Mouse (Mus musculus) hindbrain, embryonic 12.5 days (tissue): ENCODE measurements around the gene Rpl12. TPM values are rescaled to one million over a fixed set of nuclear protein-coding genes. Genes with fewer than 3 reads are reported as not detected.
A peak's percentile ranks its signal among the peaks of the same experiment; 100 is the strongest.

Source experiments
- ATAC-seq: fragments of 200-750 bp; cut with Nextera tagmentation; 2 replicates; pipeline ENCODE4 v1.8.0; 2017; ENCODE audit warnings: moderate TSS enrichment; ENCODE audit not compliant: low FRiP score
- H3K27ac ChIP-seq: fragments of 300-500 bp; sonication (generic); 2 replicates; pipeline ENCODE4 v1.5.1; 2016; ENCODE audit warnings: mild to moderate bottlenecking
- H3K27me3 ChIP-seq: fragments of 300-500 bp; sonication (generic); 2 replicates; pipeline ENCODE4 v1.6.1; 2016; ENCODE audit warnings: mild to moderate bottlenecking
- H3K36me3 ChIP-seq: fragments of 300-500 bp; sonication (generic); 2 replicates; pipeline ENCODE4 v1.6.1; 2016; ENCODE audit warnings: mild to moderate bottlenecking
- H3K4me1 ChIP-seq: fragments of 300-500 bp; sonication (generic); 2 replicates; pipeline ENCODE4 v1.6.1; 2016
- H3K4me2 ChIP-seq: fragments of 300-500 bp; sonication (generic); replicated peaks from 2 replicates; pipeline ENCODE4 v1.6.1; 2016; ENCODE audit warnings: mild to moderate bottlenecking
- H3K4me3 ChIP-seq: fragments of 300-500 bp; sonication (generic); 2 replicates; pipeline ENCODE4 v1.5.1; 2016; ENCODE audit warnings: mild to moderate bottlenecking
- H3K9ac ChIP-seq: fragments of 300-500 bp; sonication (generic); 2 replicates; pipeline ENCODE4 v1.6.1; 2016; ENCODE audit warnings: mild to moderate bottlenecking, moderate library complexity
- H3K9me3 ChIP-seq: fragments of 300-500 bp; sonication (generic); replicated peaks from 2 replicates; pipeline ENCODE4 v1.6.1; 2016; ENCODE audit warnings: mild to moderate bottlenecking
- WGBS: fragments of 180-500 bp; shearing (Covaris S2); methylation state at CpG from one replicate; pipeline ENCODE4 v1.1.7; 2016; 5-methylcytosine and 5-hydroxymethylcytosine counted together
- polyA plus RNA-seq: library from polyadenylated mRNA; unstranded; fragments of >200 nt; fragmentation: Nextera tagmentation; extraction: Ambion mirVana; gene quantifications from 2 replicates; pipeline ENCODE4 v1.2.1, GENCODE M21; 2016

The Rpl12 gene
- polyA plus RNA-seq, 1 experiment from 2014 or later, result 114 TPM

- no peak overlapping the region for H3K4me3 ChIP-seq
- no peak overlapping the region for H3K27ac ChIP-seq
- H3K4me1 ChIP-seq, result peaks cover 12% of the 10 kb centered on the region
- ATAC-seq, result no peak
- 61% methylated on average over 8 of the region's 8 CpGs for WGBS
- peaks cover 55% of the 10 kb centered on the region for H3K36me3 ChIP-seq
- H3K27me3 ChIP-seq, result no peaks in the 10 kb centered on the region
- H3K4me2 ChIP-seq, result no peak overlapping the region
- H3K9me3 ChIP-seq, result no peaks in the 10 kb centered on the region
- no peak overlapping the region for H3K9ac ChIP-seq
Measured at GRCm38 (mm10) chr2:32957344-32957743, 4.0 kb upstream of the Rpl12 start.

- Histone ChIP-seq H3K36me3 (peaks cover 51% of the 10 kb centered on the region), H3K4me3 (no peak overlapping the region), H3K4me2 (peak overlapping the region; percentile 73), H3K9ac (peak overlapping the region; percentile 93; the same call in 1 of the 2 replicates), H3K9me3 (no peaks in the 10 kb centered on the region), H3K27ac (no peak overlapping the region), H3K4me1 (peaks cover 29% of the 10 kb centered on the region), H3K27me3 (no peaks in the 10 kb centered on the region)
- WGBS, result 86% methylated on average over 4 of the region's 4 CpGs
- no peak for ATAC-seq
Measured at GRCm38 (mm10) chr2:32960273-32960672, 1.1 kb upstream of the Rpl12 start.

DNA sequence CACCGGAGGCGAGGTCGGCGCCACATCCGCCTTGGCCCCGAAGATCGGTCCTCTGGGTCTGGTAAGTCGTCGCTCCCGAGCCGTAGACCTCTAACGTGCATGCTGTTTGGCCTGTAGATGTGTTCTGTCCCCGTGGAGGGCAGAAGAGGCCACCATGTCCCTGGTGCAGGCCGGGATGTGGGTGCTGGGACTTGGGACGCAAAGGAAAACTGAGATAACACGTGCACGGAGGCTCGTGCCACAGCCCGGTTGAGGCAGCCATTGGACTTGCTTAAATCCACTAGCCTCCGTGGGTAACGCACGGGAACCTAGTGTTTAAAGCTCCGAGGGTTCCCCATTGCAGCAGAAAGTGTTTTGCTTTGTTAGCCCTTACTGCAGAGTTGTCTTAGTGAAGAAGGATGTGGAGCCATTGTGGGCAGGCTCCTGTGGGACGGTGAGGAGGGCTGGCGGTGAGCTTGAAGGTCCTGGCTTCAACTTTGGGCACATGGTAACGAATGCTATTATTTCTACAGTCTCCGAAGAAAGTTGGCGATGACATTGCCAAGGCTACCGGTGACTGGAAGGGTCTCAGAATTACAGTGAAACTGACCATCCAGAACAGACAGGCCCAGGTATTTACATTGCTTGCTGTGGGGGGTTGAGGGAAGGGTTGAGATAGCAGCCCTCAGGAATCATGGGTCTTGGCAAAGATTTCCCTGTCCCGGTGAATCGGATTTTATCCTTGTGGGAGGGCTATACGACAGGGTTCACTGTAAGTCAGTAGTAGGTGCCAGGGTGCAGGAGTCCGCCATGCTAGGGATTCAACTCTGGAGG, 909 bp downstream of the Rpl12 start:
- H3K9me3 ChIP-seq, result no peaks in the 10 kb centered on the region
- peak overlapping the region; percentile 76 for H3K4me3 ChIP-seq
- H3K9ac ChIP-seq, result peak overlapping the region; percentile 93
- ATAC-seq, result no peak
- peak overlapping the region; percentile 72 for H3K27ac ChIP-seq
- H3K4me1 ChIP-seq, result peaks cover 37% of the 10 kb centered on the region
- WGBS, result 1% methylated on average over 33 of the region's 33 CpGs
- peaks cover 33% of the 10 kb centered on the region for H3K36me3 ChIP-seq
- H3K4me2 ChIP-seq, result peak overlapping the region; percentile 73
- H3K27me3 ChIP-seq, result no peaks in the 10 kb centered on the region

DNA sequence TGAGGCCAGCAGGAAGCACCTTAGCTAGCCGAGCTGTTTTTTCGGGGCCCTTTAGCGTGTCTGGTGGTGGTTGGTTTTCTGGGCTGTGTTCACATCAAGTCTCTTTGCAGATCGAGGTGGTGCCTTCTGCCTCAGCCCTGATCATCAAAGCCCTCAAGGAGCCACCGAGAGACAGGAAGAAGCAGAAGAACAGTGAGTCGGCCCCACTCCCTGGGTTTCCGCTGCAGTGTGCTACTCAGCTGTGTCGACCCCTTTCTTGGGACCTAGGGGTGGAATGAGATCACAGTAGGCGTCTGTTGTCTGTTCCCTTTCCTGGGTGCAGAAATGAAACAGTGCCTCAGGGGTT, 1.5 kb downstream of the Rpl12 start:
- Histone ChIP-seq H3K27me3 (no peaks in the 10 kb centered on the region), H3K36me3 (peaks cover 27% of the 10 kb centered on the region), H3K9me3 (no peaks in the 10 kb centered on the region), H3K9ac (peak overlapping the region; percentile 93), H3K4me1 (peaks cover 42% of the 10 kb centered on the region), H3K4me3 (peak overlapping the region; percentile 76), H3K4me2 (peak overlapping the region; percentile 73), H3K27ac (peak overlapping the region; percentile 72)
- WGBS, result 6% methylated on average over 9 of the region's 9 CpGs
- no peak for ATAC-seq

GRCm38 (mm10) chr2:32963544-32963943, 2.2 kb downstream of the Rpl12 start:
- H3K9ac ChIP-seq, result no peak overlapping the region
- no peaks in the 10 kb centered on the region for H3K27me3 ChIP-seq
- H3K4me3 ChIP-seq, result no peak overlapping the region
- no peak for ATAC-seq
- 69% methylated on average over 4 of the region's 4 CpGs for WGBS
- H3K4me2 ChIP-seq, result peak overlapping the region; percentile 73
- H3K9me3 ChIP-seq, result no peaks in the 10 kb centered on the region
- no peak overlapping the region for H3K27ac ChIP-seq
- peaks cover 44% of the 10 kb centered on the region for H3K4me1 ChIP-seq
- peaks cover 20% of the 10 kb centered on the region for H3K36me3 ChIP-seq

- Histone ChIP-seq H3K36me3 (peaks cover 20% of the 10 kb centered on the region), H3K27me3 (no peaks in the 10 kb centered on the region), H3K4me1 (peaks cover 44% of the 10 kb centered on the region), H3K27ac (no peak overlapping the region), H3K9ac (no peak overlapping the region), H3K4me3 (no peak overlapping the region), H3K4me2 (no peak overlapping the region), H3K9me3 (no peaks in the 10 kb centered on the region)
- ATAC-seq, result no peak
- 91% methylated on average over 1 of the region's 1 CpGs for WGBS
Measured at GRCm38 (mm10) chr2:32963981-32964380, 2.6 kb downstream of the Rpl12 start.

- Histone ChIP-seq H3K9me3 (no peaks in the 10 kb centered on the region), H3K4me2 (no peak overlapping the region), H3K36me3 (peaks cover 20% of the 10 kb centered on the region), H3K4me1 (peaks cover 40% of the 10 kb centered on the region), H3K9ac (no peak overlapping the region), H3K4me3 (no peak overlapping the region), H3K27ac (no peak overlapping the region), H3K27me3 (no peaks in the 10 kb centered on the region)
- 26% methylated on average over 10 of the region's 10 CpGs for WGBS
- ATAC-seq, result no peak
Measured at GRCm38 (mm10) chr2:32964659-32965457, 3.5 kb downstream of the Rpl12 start.

- Histone ChIP-seq H3K4me2 (peak overlapping the region; percentile 91; the same call in 1 of the 2 replicates), H3K27me3 (no peaks in the 10 kb centered on the region), H3K36me3 (peaks cover 20% of the 10 kb centered on the region), H3K4me1 (peaks cover 38% of the 10 kb centered on the region), H3K9ac (no peak overlapping the region), H3K9me3 (no peaks in the 10 kb centered on the region), H3K27ac (no peak overlapping the region), H3K4me3 (no peak overlapping the region)
- 15% methylated on average over 7 of the region's 7 CpGs for WGBS
- no peak for ATAC-seq
Measured at GRCm38 (mm10) chr2:32965511-32966183, 4.3 kb downstream of the Rpl12 start.

- Histone ChIP-seq H3K36me3 (peaks cover 20% of the 10 kb centered on the region), H3K27me3 (no peaks in the 10 kb centered on the region), H3K4me2 (peak overlapping the region; percentile 91), H3K9ac (peak overlapping the region; percentile 73), H3K4me1 (peaks cover 35% of the 10 kb centered on the region), H3K4me3 (peak overlapping the region; percentile 58), H3K27ac (peak overlapping the region; percentile 92), H3K9me3 (no peaks in the 10 kb centered on the region)
- no peak; the same call in 1 of the 2 replicates for ATAC-seq
- WGBS, result 10% methylated on average over 13 of the region's 13 CpGs
Measured at GRCm38 (mm10) chr2:32966184-32966688, 4.9 kb downstream of the Rpl12 start.

DNA sequence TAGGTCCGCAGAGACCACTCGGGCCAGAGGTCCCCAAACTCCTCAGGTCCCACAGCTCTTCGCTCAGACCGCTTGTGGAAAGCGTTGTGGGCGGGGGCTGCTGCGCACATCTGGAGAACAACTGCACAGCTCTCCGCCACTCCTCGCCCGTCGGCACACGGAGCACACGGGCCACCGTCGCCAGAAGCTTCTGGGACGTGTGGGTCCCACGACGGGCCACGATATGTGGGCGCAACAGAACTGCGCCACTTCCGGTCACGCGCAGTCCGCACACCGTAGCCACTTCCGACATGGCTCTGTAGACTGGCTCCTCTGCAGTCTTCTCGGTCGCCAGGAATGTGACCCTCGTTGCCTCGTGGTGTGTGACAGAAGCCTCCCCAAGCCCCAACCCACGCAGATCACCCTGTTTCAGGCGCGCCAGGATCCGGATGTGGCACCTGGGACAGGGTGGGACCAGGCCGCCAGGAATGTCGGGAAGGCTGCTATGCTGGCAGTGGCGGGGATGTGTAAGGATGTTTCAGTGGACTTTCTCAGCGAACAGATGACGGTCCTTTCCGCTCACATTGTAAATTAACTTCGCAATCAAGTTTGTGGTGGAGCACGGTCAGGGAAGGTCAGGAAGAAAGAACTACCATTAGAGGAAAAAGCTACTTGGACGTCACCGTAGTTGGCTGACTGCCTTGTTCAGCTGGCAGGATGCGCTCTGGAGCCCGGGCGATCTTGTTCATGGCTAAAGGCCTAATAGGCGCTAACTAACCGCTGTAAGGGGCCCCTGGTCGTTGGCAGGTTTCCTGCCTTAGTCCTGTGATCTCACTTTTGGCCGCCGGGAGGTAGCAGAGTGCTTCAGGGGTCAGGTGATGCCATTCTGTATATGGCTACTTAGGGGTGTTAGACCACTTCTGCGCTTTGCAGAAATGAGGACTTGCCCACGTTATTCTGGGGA, 5.6 kb downstream of the Rpl12 start:
- Histone ChIP-seq H3K9me3 (no peaks in the 10 kb centered on the region), H3K4me3 (peak overlapping the region; percentile 58), H3K4me2 (peak overlapping the region; percentile 91), H3K9ac (peak overlapping the region; percentile 73), H3K36me3 (peaks cover 20% of the 10 kb centered on the region), H3K27me3 (no peaks in the 10 kb centered on the region), H3K4me1 (peaks cover 36% of the 10 kb centered on the region), H3K27ac (peak overlapping the region; percentile 92)
- peak; percentile 88 for ATAC-seq
- WGBS, result 1% methylated on average over 55 of the region's 55 CpGs

GRCm38 (mm10) chr2:32968024-32968614, 6.8 kb downstream of the Rpl12 start:
- Histone ChIP-seq H3K36me3 (peaks cover 19% of the 10 kb centered on the region), H3K4me1 (peaks cover 27% of the 10 kb centered on the region), H3K9ac (no peak overlapping the region; the same call in 1 of the 2 replicates), H3K4me2 (peak overlapping the region; percentile 91; the same call in 1 of the 2 replicates), H3K9me3 (no peaks in the 10 kb centered on the region), H3K4me3 (no peak overlapping the region), H3K27me3 (no peaks in the 10 kb centered on the region), H3K27ac (no peak overlapping the region)
- 90% methylated on average over 9 of the region's 9 CpGs for WGBS
- ATAC-seq, result no peak
